8 mouse cellular contexts compared by ENCODE assay signal in the genomic region with DNA sequence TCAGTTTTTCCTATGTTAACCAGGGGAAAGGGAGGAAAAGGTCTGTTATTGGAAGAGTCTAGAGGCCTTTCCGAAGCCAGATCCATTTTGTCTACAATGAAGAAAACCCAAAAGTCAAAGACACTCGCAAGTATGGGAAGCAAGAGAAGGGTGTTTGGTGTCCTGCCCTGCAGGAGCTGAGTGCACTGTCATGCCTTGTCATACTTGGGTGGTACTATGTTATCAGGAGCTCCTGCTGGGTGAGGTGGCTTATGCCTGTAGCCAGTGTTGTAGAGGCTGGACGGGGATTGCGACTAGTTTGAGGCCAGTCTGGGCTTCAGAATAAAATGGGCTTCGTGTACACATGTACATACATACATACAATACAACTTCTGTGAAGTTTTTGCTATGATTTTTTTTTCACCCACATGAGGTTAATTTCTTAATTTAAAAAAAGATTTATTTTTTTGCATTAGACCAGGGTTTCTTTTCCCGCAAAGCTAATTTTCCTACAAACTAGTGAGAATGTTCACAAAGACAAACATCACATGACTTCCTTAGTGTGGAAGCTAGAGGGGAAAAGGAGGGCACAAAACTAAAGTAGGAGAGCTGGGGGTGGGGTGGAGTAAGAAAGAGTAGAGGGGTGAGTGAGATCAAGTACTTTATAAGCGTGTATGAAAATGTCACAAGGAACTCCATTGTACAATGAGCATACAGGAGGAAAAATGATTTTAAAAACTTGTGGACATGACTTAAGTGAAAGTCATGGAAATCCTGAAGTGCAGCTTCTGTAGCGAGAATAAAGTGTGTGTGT. TPM values are rescaled to one million over a fixed set of nuclear protein-coding genes. Genes with fewer than 3 reads are reported as not detected.
A peak's percentile ranks its signal among the peaks of the same experiment; 100 is the strongest.
DNase-seq lines count a peak whose midpoint lies in the region; ATAC-seq and TF ChIP-seq lines count a peak whose summit lies in the region.

No protein-coding gene starts in this region.

- peak; percentile 91 for TF ChIP-seq EP300 in liver, embryonic 14.5 days (IDR thresholded peaks at IDR 0.05; ENCODE audit: low read depth)

- H3K27me3 ChIP-seq in heart, embryonic 15.5 days, result no peaks in the 10 kb centered on the region
- no peaks in the 10 kb centered on the region for H3K27me3 ChIP-seq in embryonic facial prominence, embryonic 12.5 days
- no peaks in the 10 kb centered on the region for H3K27me3 ChIP-seq in liver, embryonic 14.5 days (ENCODE audit: control insufficient read depth, insufficient read depth, low read length)

- H3K9ac ChIP-seq in heart, embryonic 15.5 days, result no peak overlapping the region
- H3K9ac ChIP-seq in ES-E14 (ENCODE audit: insufficient read depth, low read depth, low read length, poor library complexity, severe bottlenecking), result peak overlapping the region; percentile 12; the same call in 1 of the 2 replicates
- H3K9ac ChIP-seq in embryonic facial prominence, embryonic 12.5 days, result no peak overlapping the region
- H3K9ac ChIP-seq in liver, embryonic 14.5 days (replicated peaks), result peak overlapping the region; percentile 87

- no peak overlapping the region for H3K4me3 ChIP-seq in heart, embryonic 15.5 days
- H3K4me3 ChIP-seq in ES-E14 (ENCODE audit: insufficient read depth in 1 of 2, low read depth in 1 of 2, low read length in 2 of 2, poor library complexity in 1 of 2, severe bottlenecking in 1 of 2), result 0 out of 4 replicates have a peak overlapping the region, but pooled peaks of 1 of the 2 experiments have one; percentile 33
- no peak overlapping the region for H3K4me3 ChIP-seq in embryonic facial prominence, embryonic 12.5 days
- H3K4me3 ChIP-seq in liver, embryonic 14.5 days (ENCODE audit: insufficient read depth in 1 of 2, low read depth in 2 of 2, low read length in 2 of 2), result peak overlapping the region; percentile 42 to 79

- H3K27ac ChIP-seq in heart, embryonic 15.5 days, result peak overlapping the region; percentile 24
- peak overlapping the region; percentile 93; the same call in 1 of the 2 replicates for H3K27ac ChIP-seq in ES-E14 (ENCODE audit: insufficient read depth, low read depth, low read length, poor library complexity, severe bottlenecking)
- H3K27ac ChIP-seq in embryonic facial prominence, embryonic 12.5 days, result 0 out of 2 replicates have a peak overlapping the region, but pooled peaks have one; percentile 30
- H3K27ac ChIP-seq in liver, embryonic 14.5 days, result peak overlapping the region; percentile 100

- H3K36me3 ChIP-seq in heart, embryonic 15.5 days, result no peaks in the 10 kb centered on the region
- peaks cover 14% of the 10 kb centered on the region for H3K36me3 ChIP-seq in ES-E14 (ENCODE audit: control insufficient read depth, insufficient read depth, low read length, poor library complexity, severe bottlenecking)
- H3K36me3 ChIP-seq in embryonic facial prominence, embryonic 12.5 days, result no peaks in the 10 kb centered on the region
- peaks cover 23% of the 10 kb centered on the region for H3K36me3 ChIP-seq in liver, embryonic 14.5 days (replicated peaks; ENCODE audit: control insufficient read depth, insufficient read depth, low read depth)

- 0 out of 2 replicates have a peak, but pooled peaks have one; percentile 64 for ATAC-seq in heart, embryonic 15.5 days (replicated peaks; ENCODE audit: insufficient number of reproducible peaks, insufficient read depth, low FRiP score, low read depth)
- no peak for ATAC-seq in embryonic facial prominence, embryonic 12.5 days (ENCODE audit: insufficient number of reproducible peaks, insufficient read depth, low FRiP score, low TSS enrichment)
- peak; percentile 93 for ATAC-seq in liver, embryonic 14.5 days (ENCODE audit: insufficient read depth)

- intact Hi-C loops in heart, postnatal 10 days (cut with DNase I), result no loop called here
- intact Hi-C loops in left cerebral cortex, postnatal 10 days (cut with DNase I), result no loop called here

- peaks cover 11% of the 10 kb centered on the region for H3K4me1 ChIP-seq in heart, embryonic 15.5 days (replicated peaks)
- H3K4me1 ChIP-seq in ES-E14 (ENCODE audit: control insufficient read depth in 2 of 2, insufficient read depth in 2 of 2, low read length in 2 of 2, poor library complexity in 1 of 2), result peaks cover 15 to 22% of the 10 kb centered on the region in 2 experiments
- peaks cover 12% of the 10 kb centered on the region for H3K4me1 ChIP-seq in embryonic facial prominence, embryonic 12.5 days
- peaks cover 41 to 54% of the 10 kb centered on the region in 2 experiments for H3K4me1 ChIP-seq in liver, embryonic 14.5 days (replicated peaks; ENCODE audit: control insufficient read depth in 2 of 2, insufficient read depth in 2 of 2, low read length in 1 of 2)

- in situ Hi-C loops in ES-E14 (cut with MboI; ENCODE audit: low sequenced_read_pairs in 2 of 2, unreplicated experiment in 2 of 2), result no loop called here

- 0 out of 2 replicates have a peak overlapping the region, but pooled peaks have one; percentile 26 for H3K4me2 ChIP-seq in heart, embryonic 15.5 days
- H3K4me2 ChIP-seq in embryonic facial prominence, embryonic 12.5 days (replicated peaks), result no peak overlapping the region
- peak overlapping the region; percentile 87 for H3K4me2 ChIP-seq in liver, embryonic 14.5 days (ENCODE audit: low read depth)

- no peak for DNase-seq in heart, postnatal 10 days
- DNase-seq in ES-E14 (ENCODE audit: low read depth, low spot score), result no peak
- DNase-seq in liver, embryonic 14.5 days (ENCODE audit: low read depth in 3 of 3, low spot score in 3 of 3), result peak; percentile 93 to 95 (median 94)
- no peak for DNase-seq in left cerebral cortex, postnatal 10 days (ENCODE audit: extremely low spot score in 1 of 2, low spot score in 2 of 2)
- DNase-seq in adrenal gland, adult (ENCODE audit: inconsistent age in 2 of 2, low spot score in 1 of 2), result no peak
- DNase-seq in layer of hippocampus, postnatal 10 days (ENCODE audit: low spot score in 2 of 2), result no peak

- WGBS in heart, embryonic 15.5 days, result 66% methylated on average over 8 of the region's 8 CpGs
- 80% methylated on average over 8 of the region's 8 CpGs for WGBS in embryonic facial prominence, embryonic 12.5 days
- 15% methylated on average over 8 of the region's 8 CpGs for WGBS in liver, embryonic 14.5 days (ENCODE audit: insufficient replicate concordance)

- 0 out of 2 replicates have a peak, but pooled peaks have one; percentile 13 for TF ChIP-seq CTCF in liver, embryonic 14.5 days (IDR thresholded peaks at IDR 0.05; ENCODE audit: low read depth)

- no peaks in the 10 kb centered on the region for H3K9me3 ChIP-seq in heart, embryonic 15.5 days (replicated peaks)
- no peaks in the 10 kb centered on the region for H3K9me3 ChIP-seq in ES-E14 (ENCODE audit: control insufficient read depth, insufficient read depth, low read depth, low read length)
- no peaks in the 10 kb centered on the region for H3K9me3 ChIP-seq in embryonic facial prominence, embryonic 12.5 days
- H3K9me3 ChIP-seq in liver, embryonic 14.5 days (ENCODE audit: control insufficient read depth, low read length), result no peaks in the 10 kb centered on the region

TF ChIP-seq in ES-E14, 5 proteins besides CTCF, POLR2A, EP300 and RAD21:
- TF ChIP-seq HCFC1 (IDR thresholded peaks at IDR 0.05; ENCODE audit: borderline replicate concordance, insufficient read depth, low read length) (no peak), MAFK (IDR thresholded peaks at IDR 0.05; ENCODE audit: insufficient read depth, low read depth, low read length) (peak; percentile 68; the same call in 1 of the 2 replicates)

RNA-seq across cellular contexts. Expression of a gene that starts 27.2 kb away (rescaled TPM):
- polyA plus RNA-seq in heart, embryonic 15.5 days (2015; fragmentation: Nextera tagmentation; extraction: Ambion mirVana), result 2.9 and 5.0 TPM in 2 replicates
- 1 to 10 TPM; 3.7 to 4.0 TPM for total RNA-seq in heart, postnatal 10 days (2021)
- 29.9 and 39.2 TPM in 2 replicates for total RNA-seq in ES-E14 (2012; rRNA removed)
- polyA plus RNA-seq in embryonic facial prominence, embryonic 12.5 days (2016; fragmentation: Nextera tagmentation; extraction: Ambion mirVana), result 7.4 and 8.4 TPM in 2 replicates
- polyA plus RNA-seq in liver, embryonic 14.5 days (2012; rRNA removed), result 5.4 and 7.4 TPM in 2 replicates
- polyA plus RNA-seq in liver, embryonic 14.5 days (2014; fragmentation: Nextera tagmentation; extraction: Ambion mirVana), result 6.6 and 6.9 TPM in 2 replicates
- total RNA-seq in left cerebral cortex, postnatal 10 days (2021), result 1 to 10 TPM in 1 of 2 experiments, under 1 TPM in 1; 0.95 to 1.2 TPM
- 1 to 10 TPM in 1 of 2 experiments, under 1 TPM in 1; 0.89 to 1.3 TPM for total RNA-seq in layer of hippocampus, postnatal 10 days (2021)

RNA-seq across cellular contexts. Expression of a gene that starts 41.9 kb away (rescaled TPM):
- 120 and 122 TPM in 2 replicates for polyA plus RNA-seq in heart, embryonic 15.5 days (2015; fragmentation: Nextera tagmentation; extraction: Ambion mirVana)
- 10 to 100 TPM; 55.5 to 61.6 TPM for total RNA-seq in heart, postnatal 10 days (2021)
- 86.4 and 102 TPM in 2 replicates for total RNA-seq in ES-E14 (2012; rRNA removed)
- 247 TPM in 2 replicates for polyA plus RNA-seq in embryonic facial prominence, embryonic 12.5 days (2016; fragmentation: Nextera tagmentation; extraction: Ambion mirVana)
- polyA plus RNA-seq in liver, embryonic 14.5 days (2012; rRNA removed), result 58.1 and 104 TPM in 2 replicates
- 135 and 152 TPM in 2 replicates for polyA plus RNA-seq in liver, embryonic 14.5 days (2014; fragmentation: Nextera tagmentation; extraction: Ambion mirVana)
- total RNA-seq in left cerebral cortex, postnatal 10 days (2021), result 10 to 100 TPM; 69.6 to 77.7 TPM
- total RNA-seq in layer of hippocampus, postnatal 10 days (2021), result 10 to 100 TPM; 75.0 to 79.2 TPM

RNA-seq across cellular contexts. Expression of a gene that starts 55.7 kb away (rescaled TPM):
- 0.19 and 0.32 TPM in 2 replicates for polyA plus RNA-seq in heart, embryonic 15.5 days (2015; fragmentation: Nextera tagmentation; extraction: Ambion mirVana)
- total RNA-seq in heart, postnatal 10 days (2021), result not detected
- 0.26 and 0.49 TPM in 2 replicates for total RNA-seq in ES-E14 (2012; rRNA removed)
- polyA plus RNA-seq in embryonic facial prominence, embryonic 12.5 days (2016; fragmentation: Nextera tagmentation; extraction: Ambion mirVana), result 0.36 and 0.65 TPM in 2 replicates
- polyA plus RNA-seq in liver, embryonic 14.5 days (2012; rRNA removed), result 0.05 and 0.07 TPM in 2 replicates
- 0.06 TPM in 1 of 2 replicates, not detected in the other for polyA plus RNA-seq in liver, embryonic 14.5 days (2014; fragmentation: Nextera tagmentation; extraction: Ambion mirVana)
- not detected for total RNA-seq in left cerebral cortex, postnatal 10 days (2021)
- not detected for total RNA-seq in layer of hippocampus, postnatal 10 days (2021)

Comparison
In these comparisons a context has a peak if more than half of its experiments do, and no peak if none do; other contexts are left out.
1. H3K27ac ChIP-seq: peak in every context shown above with its lines; median percentile 100 in liver, embryonic 14.5 days; 93 in ES-E14; 30 in embryonic facial prominence, embryonic 12.5 days; 24 in heart, embryonic 15.5 days.
2. H3K4me3 ChIP-seq: peak in liver, embryonic 14.5 days (2 of 2); none in heart, embryonic 15.5 days (single experiment) and embryonic facial prominence, embryonic 12.5 days (single experiment).
3. H3K9ac ChIP-seq: peak in ES-E14 (single experiment) and liver, embryonic 14.5 days (single experiment); none in heart, embryonic 15.5 days (single experiment) and embryonic facial prominence, embryonic 12.5 days (single experiment).
4. DNase-seq: peak in liver, embryonic 14.5 days (3 of 3); none in heart, postnatal 10 days (0 of 2), ES-E14 (single experiment), left cerebral cortex, postnatal 10 days (0 of 2), adrenal gland, adult (0 of 2) and layer of hippocampus, postnatal 10 days (0 of 2).